Mouse (Mus musculus) left cerebral cortex, adult 9 months (tissue): Measurements from ENCODE around the gene Cdc5l.
"Not testable (repeated sequence)": the region's sequence is repeated elsewhere in the genome, so short reads cannot be mapped to it uniquely, and the experiment has no call there.

Source experiments
- DNase-seq, 2 experiments: peaks; one replicate each; pipeline ENCODE4 v3.0.0; 2022; ENCODE audit warnings: low spot score in 2 of 2

Cdc5l gene

DNA sequence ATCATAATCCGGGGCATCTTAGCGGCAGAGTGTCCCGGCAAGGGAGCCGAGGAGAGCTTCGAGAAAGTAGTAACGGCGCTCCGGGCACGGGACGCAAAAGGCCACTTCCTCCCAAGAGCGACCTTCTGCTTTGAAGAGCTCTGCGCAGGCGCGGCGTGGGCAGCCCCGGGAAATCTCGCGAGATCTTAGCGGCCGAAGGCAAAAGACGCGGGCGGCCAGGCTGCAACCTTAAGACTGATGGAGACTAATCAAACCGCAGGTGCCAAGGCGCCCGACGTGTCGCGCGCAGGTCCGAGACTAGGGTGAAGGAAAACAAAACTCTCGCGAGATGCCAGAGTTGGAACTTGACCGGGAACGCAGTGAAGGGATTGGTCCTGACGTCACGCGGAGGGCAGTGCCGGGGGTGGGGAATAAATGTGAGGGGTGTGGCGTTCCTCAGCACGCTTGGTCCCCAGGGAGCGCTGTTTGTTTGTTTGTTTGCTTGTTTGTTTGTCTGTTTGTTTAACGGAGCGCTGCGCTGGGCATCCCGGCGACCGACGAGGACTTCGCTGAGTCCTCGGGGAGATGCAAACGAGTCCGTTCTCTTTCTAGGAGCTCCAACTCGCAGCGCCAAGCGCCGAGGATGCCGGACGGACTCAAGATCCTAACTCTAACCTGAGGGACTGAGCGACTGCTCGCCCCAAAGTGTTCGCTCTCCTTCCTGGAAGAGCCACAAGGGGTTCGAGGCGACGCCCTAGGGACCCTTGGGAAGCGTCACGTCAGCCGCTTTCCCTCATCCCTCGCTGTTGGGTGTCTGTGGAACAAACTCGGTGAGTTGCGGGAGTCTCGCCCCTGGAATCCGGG lies at the start of gene Cdc5l:
Gene Cdc5l (minus strand): TSS at position 319 of the 843 bp plus-strand sequence.
- DNase-seq, result peak; percentile 94 to 97

- DNase-seq, result no peak
These were observed 46.9 kb upstream of the Cdc5l start for GRCm38 (mm10) chr17:45480429-45480828.

GRCm38 (mm10) chr17:45478234-45478825 lies 44.8 kb upstream of the Cdc5l start:
- DNase-seq, result peak in 1 of 2 experiments; percentile 89

- peak; percentile 76 to 87 for DNase-seq
These were observed 41.3 kb upstream of the Cdc5l start, which contains the start of gene Spats1 for GRCm38 (mm10) chr17:45474669-45475465. Gene Spats1 (minus strand): TSS chr17:45475415.

DNA sequence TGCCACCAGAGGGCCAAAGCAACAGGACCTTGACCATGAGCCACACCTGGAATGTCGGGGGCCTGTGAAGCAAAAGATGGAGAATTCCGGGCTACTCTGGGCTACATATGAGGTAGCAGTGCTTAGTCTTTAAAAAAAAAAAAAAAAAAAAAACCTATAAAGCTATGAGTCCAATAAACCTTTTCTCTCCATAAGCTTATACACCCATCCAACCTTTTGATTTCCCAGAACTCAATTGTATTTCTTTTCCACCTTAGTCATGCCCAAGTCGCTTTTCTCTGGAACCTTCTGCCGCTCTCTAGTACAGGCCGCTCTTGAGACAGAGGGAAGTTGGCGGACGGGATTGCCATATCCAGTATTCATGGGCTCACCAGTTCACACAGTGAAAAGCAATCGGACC lies 40.6 kb upstream of the Cdc5l start:
- DNase-seq, result no peak

DNA sequence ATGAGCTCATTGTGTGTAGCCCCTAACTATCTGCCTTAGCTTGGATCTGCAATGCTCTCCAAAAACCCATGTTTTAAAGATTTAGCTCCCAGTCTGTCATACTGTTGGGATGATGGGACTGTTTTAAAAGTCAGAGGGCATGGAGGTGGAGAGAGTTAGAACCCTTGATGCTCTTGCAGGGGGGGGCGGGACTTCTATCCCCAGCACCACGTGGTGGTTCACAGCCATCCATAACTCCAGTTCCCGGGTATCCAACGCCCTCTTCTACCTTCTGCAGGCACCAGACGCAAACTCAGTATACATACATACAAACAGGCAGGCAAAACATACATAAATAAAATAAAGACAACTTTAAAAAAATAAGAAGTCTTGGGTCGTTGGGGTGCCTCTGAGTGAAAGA lies 40.1 kb upstream of the Cdc5l start:
- no peak for DNase-seq

- DNase-seq, result no peak
These were observed 37.2 kb upstream of the Cdc5l start for GRCm38 (mm10) chr17:45470726-45471125.

GRCm38 (mm10) chr17:45468302-45468701 lies 34.8 kb upstream of the Cdc5l start:
- DNase-seq, result no peak

DNA sequence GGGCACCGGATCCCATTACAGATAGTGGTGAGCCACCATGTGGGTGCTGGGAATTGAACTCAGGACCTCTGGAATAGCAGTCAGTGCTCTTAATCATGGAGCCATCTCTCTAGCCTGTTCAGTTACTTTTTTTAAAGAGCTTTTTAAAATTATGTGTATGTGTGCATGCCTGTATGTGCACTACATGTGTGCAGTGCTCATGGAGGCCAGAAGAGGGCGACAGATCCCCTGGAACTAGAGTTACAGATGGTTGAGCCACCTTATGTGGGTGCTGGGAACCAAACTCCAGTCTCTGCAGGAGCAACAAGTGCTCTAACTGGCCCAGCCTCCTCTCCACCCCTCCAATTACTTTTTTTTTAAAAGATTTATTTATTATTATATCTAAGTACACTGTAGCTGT lies 33.2 kb upstream of the Cdc5l start:
- DNase-seq, result no peak

- no peak for DNase-seq
These were observed 30.7 kb upstream of the Cdc5l start for GRCm38 (mm10) chr17:45464255-45464654.

DNA sequence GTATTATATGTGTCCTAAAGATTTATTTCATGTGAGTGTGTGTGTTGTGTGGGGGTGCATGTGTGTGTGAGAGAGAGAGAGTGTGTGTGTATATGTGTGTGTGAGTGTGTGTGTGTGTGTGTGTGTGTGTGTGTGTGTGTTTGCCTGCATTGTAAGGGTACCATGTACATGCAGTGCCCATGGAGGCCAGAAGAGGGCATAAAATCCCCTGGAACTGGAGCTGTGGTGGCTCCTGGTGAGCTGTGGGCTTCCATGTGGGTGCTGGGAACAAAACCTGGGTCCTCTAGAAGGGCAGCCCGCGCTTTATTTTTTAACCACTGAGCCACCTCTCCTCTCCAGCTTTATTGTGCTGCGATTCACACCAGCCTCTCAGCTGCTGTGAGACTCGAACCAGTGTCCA lies 29.0 kb upstream of the Cdc5l start:
- no peak for DNase-seq

- no peak for DNase-seq
These were observed 25.5 kb upstream of the Cdc5l start for GRCm38 (mm10) chr17:45459062-45459461.

DNA sequence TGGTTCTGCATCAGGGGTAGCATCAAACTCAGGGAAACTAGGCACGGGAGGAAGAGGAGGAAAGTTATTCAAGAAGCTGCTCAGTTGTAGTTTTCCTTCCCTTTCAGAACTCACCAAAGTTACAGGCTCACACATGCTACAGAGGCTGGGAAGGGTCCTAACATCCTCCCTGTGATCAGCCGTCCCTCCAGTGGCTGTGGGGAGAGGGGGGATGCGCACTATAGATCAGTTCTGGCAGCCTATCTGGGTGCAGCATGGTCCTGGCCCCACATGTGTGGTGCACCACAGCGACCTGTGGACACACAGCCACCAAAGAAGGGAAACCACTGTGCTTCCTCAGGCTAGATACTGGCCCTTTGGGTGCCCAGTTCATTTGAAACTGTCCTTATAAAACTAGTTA lies 25.0 kb upstream of the Cdc5l start:
- no peak for DNase-seq

- DNase-seq, result no peak
These were observed 23.9 kb upstream of the Cdc5l start for GRCm38 (mm10) chr17:45457487-45457886.

DNA sequence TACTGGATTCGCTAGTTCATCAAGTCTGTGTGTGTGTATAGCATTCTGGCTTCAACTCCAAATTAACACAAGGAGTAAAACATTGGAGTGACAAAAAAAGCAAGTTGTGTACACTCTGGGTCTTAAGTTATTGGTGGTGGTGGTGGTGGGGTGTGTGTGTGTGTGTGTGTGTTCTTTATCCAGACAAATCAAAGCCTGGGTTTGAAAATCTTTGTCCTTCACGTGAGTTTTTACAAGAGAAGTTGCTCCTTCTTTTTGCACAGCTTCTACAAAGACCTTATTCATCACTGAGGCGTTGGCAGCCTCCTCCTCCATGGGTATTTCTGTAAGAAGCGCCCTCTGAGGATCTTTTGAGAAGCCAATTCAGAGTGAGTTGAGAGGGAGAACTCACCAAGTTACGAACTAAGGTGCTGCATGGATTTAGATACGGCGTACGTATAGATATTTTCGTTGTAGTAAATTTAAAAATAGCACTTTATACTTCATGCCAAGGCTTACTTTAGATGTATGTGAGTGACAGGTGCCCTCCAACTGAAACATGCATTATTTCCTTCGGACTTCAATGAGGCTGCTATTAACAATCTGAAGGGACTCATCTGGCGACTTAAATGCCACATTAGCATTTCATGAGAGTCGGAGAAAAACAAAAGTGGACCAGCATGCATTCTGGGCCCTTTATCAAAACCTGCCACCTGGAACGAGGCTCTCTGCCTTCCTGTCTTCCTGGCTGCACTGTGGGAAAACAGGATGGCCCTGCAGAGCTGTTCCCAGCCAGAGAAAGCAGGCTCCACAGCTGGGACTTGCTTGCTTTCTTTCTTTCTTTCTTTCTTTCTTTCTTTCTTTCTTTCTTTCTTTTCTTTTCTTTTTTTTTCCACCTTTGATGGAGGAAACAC lies 23.0 kb upstream of the Cdc5l start:
- peak in 1 of 2 experiments; percentile 24 for DNase-seq

GRCm38 (mm10) chr17:45455783-45456182 lies 22.2 kb upstream of the Cdc5l start:
- not testable (repeated sequence) for DNase-seq

- no peak for DNase-seq
These were observed 21.3 kb upstream of the Cdc5l start for GRCm38 (mm10) chr17:45454794-45455193.

GRCm38 (mm10) chr17:45452271-45452670 lies 18.7 kb upstream of the Cdc5l start:
- no peak for DNase-seq

GRCm38 (mm10) chr17:45450153-45450552 lies 16.6 kb upstream of the Cdc5l start:
- no peak for DNase-seq

DNA sequence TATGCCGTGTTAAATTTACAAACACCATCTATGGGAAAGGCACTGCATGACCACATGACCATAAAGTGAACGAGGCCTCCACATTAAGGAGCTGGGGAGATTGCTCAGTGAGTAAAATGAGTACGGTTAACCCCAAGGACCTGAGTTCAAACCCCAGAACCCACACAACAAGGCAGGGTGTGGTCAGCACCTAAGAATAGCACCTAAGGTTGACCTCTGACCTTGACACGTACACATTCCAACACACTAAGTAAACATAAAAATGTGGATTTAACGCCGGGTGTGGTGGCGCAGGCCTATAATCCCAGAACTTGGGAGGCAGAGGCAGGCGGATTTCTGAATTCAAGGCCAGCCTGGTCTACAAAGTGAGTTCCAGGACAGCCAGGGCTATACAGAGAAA lies 16.0 kb upstream of the Cdc5l start:
- no peak for DNase-seq

GRCm38 (mm10) chr17:45447063-45447462 lies 13.5 kb upstream of the Cdc5l start:
- no peak for DNase-seq
